In the genomic region with DNA sequence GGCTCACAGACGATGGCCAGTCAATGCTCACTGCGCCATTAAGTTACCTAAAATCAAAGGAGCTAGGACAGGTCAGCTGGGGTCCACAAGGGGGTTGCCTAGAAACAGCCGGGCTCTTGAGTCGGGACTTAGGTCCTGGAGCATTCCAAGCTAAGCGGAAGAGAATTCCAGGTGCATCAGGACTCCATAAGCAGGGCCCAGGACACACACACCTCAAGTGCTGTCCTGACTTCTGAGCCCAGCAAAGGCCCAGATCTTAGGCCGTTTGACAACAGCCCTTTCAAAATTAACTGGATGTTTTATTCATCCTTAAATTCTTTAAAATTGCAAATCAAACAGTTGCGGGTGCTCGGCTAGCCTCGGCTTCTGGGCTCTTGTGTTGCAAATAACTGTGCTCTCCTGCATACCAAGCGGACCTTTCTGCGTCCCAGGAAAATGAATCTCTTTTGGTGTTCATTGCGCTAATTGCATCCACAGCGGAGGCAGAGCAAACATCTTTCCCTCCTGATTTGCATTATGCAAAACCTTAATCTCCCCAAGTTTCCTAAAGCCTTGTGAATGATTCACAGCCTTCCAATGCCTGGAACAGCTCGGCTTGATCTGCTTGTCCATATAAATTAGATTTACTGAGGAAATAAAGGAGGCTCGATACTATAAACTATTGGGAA, we compare ENCODE assay signal across 17 mouse cellular contexts.
DNase-seq lines count a peak whose midpoint lies in the region; ATAC-seq and TF ChIP-seq lines count a peak whose summit lies in the region.
"Had no signal": no experiment of that assay in that cellular context is flagged by ENCODE, and none has a peak within 500 bp of the region (broad histone marks: within the 10 kb centered on the region; RNA-seq: fewer than 3 reads in every experiment).

No protein-coding gene starts in this region.

- peak; percentile 32 for DNase-seq in right cerebral cortex, adult 18-20 months
- DNase-seq in right cerebral cortex, postnatal 36 days (ENCODE audit: low spot score in 2 of 2) = no peak
- DNase-seq in forebrain, embryonic 10.5 days (ENCODE audit: extremely low spot score, low spot score) = no peak
- DNase-seq in adrenal gland, adult 18-20 months (ENCODE audit: low spot score in 2 of 2) = no peak
- no peak for DNase-seq in cerebellum, adult 11 months
- DNase-seq in cerebellum, adult 2 months = no peak
- DNase-seq: adrenal gland, adult 8-10 months; cerebellum, postnatal 14 days; gastrocnemius, postnatal 36 days; kidney, postnatal 14 days; lung, postnatal 36 days; thymus, postnatal 25 days had no signal

- H3K27ac ChIP-seq in forebrain, embryonic 10.5 days = peak overlapping the region; percentile 61
- H3K27ac ChIP-seq in midbrain, embryonic 12.5 days (replicated peaks) = peak overlapping the region; percentile 47
- no peak overlapping the region for H3K27ac ChIP-seq in cerebellum, adult 2 months (ENCODE audit: insufficient read depth, low read length)
- H3K27ac ChIP-seq: embryonic facial prominence, embryonic 13.5 days; heart, embryonic 15.5 days; liver, embryonic 14.5 days had no signal

- no peaks in the 10 kb centered on the region; the same call in 1 of the 2 replicates for H3K9me3 ChIP-seq in forebrain, embryonic 10.5 days
- no peaks in the 10 kb centered on the region for H3K9me3 ChIP-seq in midbrain, embryonic 12.5 days
- H3K9me3 ChIP-seq: embryonic facial prominence, embryonic 13.5 days; heart, embryonic 15.5 days had no signal

- TF ChIP-seq CTCF in cerebellum, adult 2 months (IDR thresholded peaks at IDR 0.05; ENCODE audit: borderline replicate concordance, insufficient read depth, low read depth, low read length) = no peak

- H3K36me3 ChIP-seq in forebrain, embryonic 10.5 days (replicated peaks) = no peaks in the 10 kb centered on the region
- H3K36me3 ChIP-seq in midbrain, embryonic 12.5 days = no peaks in the 10 kb centered on the region
- H3K36me3 ChIP-seq: embryonic facial prominence, embryonic 13.5 days; heart, embryonic 15.5 days had no signal

- peaks cover 64% of the 10 kb centered on the region for H3K4me1 ChIP-seq in forebrain, embryonic 10.5 days
- peaks cover 42% of the 10 kb centered on the region for H3K4me1 ChIP-seq in midbrain, embryonic 12.5 days
- no peaks in the 10 kb centered on the region for H3K4me1 ChIP-seq in cerebellum, adult 2 months (ENCODE audit: control insufficient read depth, insufficient read depth, low read length)

- H3K27me3 ChIP-seq in forebrain, embryonic 10.5 days (ENCODE audit: poor library complexity, severe bottlenecking) = peaks cover 38% of the 10 kb centered on the region
- peaks cover 10% of the 10 kb centered on the region for H3K27me3 ChIP-seq in midbrain, embryonic 12.5 days
- no peaks in the 10 kb centered on the region for H3K27me3 ChIP-seq in cerebellum, adult 2 months (ENCODE audit: control insufficient read depth, insufficient read depth, low read length)
- H3K27me3 ChIP-seq: embryonic facial prominence, embryonic 13.5 days; heart, embryonic 15.5 days had no signal

- no peak overlapping the region for H3K4me3 ChIP-seq in forebrain, embryonic 10.5 days
- no peak overlapping the region for H3K4me3 ChIP-seq in midbrain, embryonic 12.5 days
- H3K4me3 ChIP-seq in cerebellum, adult 2 months (replicated peaks; ENCODE audit: insufficient read depth, low read depth, low read length) = no peak overlapping the region
- H3K4me3 ChIP-seq: embryonic facial prominence, embryonic 13.5 days; heart, embryonic 15.5 days had no signal

- H3K9ac ChIP-seq in midbrain, embryonic 12.5 days (replicated peaks) = no peak overlapping the region
- H3K9ac ChIP-seq: embryonic facial prominence, embryonic 13.5 days; heart, embryonic 15.5 days; liver, embryonic 14.5 days had no signal

- WGBS in forebrain, embryonic 10.5 days = 51% methylated on average over 15 of the region's 15 CpGs
- 28% methylated on average over 15 of the region's 15 CpGs for WGBS in midbrain, embryonic 12.5 days
- 89% methylated on average over 15 of the region's 15 CpGs for WGBS in cerebellum, adult 2 months

- ATAC-seq in midbrain, embryonic 12.5 days (ENCODE audit: low FRiP score, low read depth) = no peak
- ATAC-seq: Patski had no signal

- no peak overlapping the region for H3K4me2 ChIP-seq in midbrain, embryonic 12.5 days (replicated peaks)
- H3K4me2 ChIP-seq: embryonic facial prominence, embryonic 13.5 days; heart, embryonic 15.5 days had no signal

- TF ChIP-seq POLR2A in cerebellum, adult 2 months (IDR thresholded peaks at IDR 0.05; ENCODE audit: borderline replicate concordance, insufficient read depth, low read length) = no peak
